Mouse (Mus musculus) frontal cortex, postnatal 14 days (tissue): ENCODE data around the gene Siglece.
"Not testable (repeated sequence)": the region's sequence is repeated elsewhere in the genome, so short reads cannot be mapped to it uniquely, and the experiment has no call there.

ENCODE experiments used
- DNase-seq, 2 experiments: peaks; one replicate each; pipeline ENCODE4 v3.0.0; 2022; ENCODE audit warnings: low spot score in 2 of 2

Gene Siglece

DNA sequence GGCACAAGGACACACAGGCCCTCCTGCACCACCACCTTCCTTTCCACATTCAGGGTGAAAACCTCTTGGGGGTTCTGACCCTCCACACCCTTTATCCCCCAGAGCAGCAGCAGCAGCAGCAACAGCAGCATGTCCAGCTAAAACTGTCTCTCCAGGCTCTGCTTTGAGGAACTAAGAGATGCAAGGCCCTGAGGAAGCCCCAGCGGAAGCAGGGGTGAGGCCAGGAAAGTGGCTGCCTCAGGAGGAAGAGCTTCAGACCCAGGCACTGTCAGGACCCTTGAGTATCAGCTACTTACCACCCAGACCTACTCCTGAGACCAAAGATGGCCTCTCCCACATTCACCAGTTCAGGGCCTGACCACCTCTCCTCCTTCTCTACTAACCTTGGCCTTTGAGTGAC is at the start of gene Siglece:
Gene Siglece, minus strand, starts transcription at position 160 of the 400 bp plus-strand sequence.
- DNase-seq, result no peak

DNA sequence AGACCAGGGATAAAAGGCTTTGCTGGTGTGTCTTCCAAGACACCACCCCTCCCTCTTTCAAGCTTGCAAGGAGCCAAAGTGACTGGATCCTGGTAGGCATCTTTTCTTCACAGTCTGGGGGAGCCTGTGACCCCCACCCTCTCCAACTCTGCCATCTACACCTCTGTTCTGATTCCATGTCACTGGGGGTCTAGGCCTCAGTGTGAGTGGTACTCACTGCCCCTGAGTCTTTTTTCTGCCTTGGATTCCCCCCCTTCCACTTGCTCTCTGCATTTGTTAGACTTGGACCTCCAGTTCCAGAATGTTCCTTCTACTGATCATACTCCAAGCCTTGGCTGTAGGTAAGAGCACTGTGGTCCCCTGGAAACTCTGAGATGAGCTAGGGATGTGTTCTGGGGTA is 30.2 kb upstream of the Siglece start, which contains the start of gene Klk14:
Gene Klk14, plus strand, starts transcription at position 301 of the 400 bp plus-strand sequence.
- no peak for DNase-seq

DNA sequence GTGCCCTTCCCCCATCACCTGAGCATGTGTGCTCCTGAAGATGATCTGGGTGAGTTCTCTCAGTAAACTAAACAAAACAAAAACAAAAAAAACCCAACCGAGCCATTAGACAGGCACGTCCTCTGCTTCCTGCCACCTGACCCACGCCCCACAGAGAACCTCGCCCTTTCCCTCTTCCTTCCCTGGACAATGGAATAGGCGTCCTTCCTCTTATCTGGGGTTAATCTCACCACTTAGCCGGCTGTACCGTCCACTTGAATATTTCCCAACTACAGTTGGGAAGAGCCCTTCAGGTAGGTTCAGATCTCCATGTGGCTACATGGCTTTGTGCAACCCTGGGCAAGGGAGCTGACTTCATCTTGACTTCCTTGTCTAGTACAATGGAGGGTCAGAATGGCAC is 25.1 kb upstream of the Siglece start:
- DNase-seq, result no peak

DNA sequence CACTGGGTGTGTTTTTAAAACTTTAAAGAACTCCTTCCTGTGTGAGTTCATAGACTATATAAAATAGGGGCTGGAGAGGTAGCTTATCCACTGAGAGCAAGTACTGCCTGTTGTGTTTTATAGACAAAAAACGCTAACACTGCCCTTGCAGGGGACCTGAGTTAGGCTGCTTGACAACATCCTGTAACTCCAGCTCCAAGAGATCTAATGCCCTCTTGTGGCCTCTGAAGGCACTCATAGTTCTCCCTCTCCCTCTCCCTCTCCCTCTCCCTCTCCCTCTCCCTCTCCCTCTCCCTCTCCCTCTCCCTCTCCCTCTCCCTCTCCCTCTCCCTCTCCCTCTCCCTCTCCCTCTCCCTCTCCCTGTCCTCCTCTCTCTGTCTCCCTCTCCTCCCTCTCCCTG is 22.6 kb upstream of the Siglece start:
- not testable (repeated sequence) for DNase-seq

DNA sequence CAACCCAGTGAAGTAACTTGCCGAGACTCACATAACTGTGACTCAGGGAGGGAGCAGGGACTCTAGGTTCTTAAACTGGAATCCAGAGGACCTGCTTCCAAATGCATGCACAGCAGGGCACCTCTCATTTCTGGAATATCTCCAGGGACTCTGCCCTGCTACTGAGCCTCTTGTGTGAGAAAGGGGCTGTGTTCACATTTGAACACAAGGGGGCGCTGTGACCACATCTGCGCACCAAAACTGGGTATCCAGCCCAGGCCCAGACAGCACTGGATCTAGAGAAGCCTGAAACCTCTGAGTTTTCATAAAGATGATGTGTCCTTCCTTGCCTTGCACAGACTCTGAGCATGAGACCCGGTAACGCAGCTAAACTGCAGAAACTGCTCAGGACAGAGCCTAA is 21.0 kb upstream of the Siglece start:
- DNase-seq, result peak in 1 of 2 experiments; percentile 63

DNA sequence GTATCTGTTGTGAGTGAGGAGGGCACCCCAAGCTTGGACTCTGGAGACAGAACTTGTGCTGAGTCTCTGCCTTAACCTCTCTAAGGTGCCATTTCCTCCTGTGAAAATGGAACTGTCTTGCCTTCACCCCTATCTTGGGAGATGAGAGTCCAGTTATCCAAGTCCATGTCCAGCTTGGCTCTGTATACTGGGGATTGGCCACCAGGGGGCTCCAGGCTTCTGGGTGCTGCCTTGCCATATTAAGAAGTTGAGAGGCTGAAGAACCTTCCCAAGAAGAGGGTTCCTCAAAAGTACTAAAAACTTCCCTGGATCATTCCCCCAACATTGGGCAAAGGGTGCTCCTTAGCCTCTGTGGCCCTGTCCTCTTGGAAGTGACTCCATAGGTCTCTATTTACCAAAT is 18.6 kb upstream of the Siglece start:
- DNase-seq, result no peak

DNA sequence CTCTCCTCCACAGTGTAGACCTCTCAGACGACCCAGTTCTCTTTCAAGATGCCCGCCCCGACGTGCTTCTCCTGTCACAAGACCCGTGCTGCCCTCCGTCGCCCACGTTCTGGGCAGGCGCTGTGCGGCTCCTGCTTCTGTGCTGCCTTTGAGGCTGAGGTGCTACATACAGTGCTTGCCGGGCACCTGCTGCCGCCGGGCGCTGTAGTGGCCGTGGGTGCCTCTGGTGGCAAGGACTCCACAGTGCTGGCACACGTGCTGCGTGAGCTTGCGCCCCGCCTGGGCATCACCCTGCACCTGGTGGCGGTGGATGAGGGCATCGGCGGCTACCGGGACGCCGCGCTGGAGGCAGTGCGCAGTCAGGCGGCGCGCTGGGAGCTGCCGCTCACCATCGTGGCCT is 15.1 kb upstream of the Siglece start:
- no peak for DNase-seq

DNA sequence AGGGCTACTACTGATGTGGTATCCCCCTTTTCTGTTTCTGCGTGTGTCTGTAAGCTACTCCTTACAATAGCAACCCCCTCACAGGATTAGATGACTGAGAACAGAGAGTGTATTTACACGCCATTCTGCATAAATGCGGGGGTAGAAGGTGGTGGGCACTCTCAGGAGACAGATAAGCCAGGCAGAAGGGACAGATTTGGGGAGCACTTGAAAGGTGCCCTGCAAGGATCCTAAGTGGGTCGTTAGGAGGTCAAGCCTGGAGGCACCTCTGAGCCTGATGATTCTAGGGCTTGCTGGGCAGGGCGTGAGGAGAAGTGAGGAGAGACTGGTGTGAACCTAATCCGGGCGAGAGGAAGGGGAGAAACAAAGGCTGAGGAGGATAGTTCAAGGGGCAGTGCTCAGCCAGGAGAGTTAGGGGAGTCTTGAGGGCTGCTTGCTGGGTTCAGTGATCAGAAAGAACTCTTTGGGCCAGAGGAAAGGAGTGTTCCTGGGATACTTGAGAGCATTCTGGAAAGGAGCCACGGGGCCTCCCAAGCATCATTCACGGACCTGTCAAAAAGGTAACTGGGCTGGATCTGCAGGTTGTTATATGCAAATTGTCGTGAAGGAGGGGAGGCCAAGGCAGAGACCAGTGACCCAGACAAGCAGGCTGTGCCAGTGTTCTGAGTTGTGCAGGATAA is 12.8 kb upstream of the Siglece start:
- no peak for DNase-seq

DNA sequence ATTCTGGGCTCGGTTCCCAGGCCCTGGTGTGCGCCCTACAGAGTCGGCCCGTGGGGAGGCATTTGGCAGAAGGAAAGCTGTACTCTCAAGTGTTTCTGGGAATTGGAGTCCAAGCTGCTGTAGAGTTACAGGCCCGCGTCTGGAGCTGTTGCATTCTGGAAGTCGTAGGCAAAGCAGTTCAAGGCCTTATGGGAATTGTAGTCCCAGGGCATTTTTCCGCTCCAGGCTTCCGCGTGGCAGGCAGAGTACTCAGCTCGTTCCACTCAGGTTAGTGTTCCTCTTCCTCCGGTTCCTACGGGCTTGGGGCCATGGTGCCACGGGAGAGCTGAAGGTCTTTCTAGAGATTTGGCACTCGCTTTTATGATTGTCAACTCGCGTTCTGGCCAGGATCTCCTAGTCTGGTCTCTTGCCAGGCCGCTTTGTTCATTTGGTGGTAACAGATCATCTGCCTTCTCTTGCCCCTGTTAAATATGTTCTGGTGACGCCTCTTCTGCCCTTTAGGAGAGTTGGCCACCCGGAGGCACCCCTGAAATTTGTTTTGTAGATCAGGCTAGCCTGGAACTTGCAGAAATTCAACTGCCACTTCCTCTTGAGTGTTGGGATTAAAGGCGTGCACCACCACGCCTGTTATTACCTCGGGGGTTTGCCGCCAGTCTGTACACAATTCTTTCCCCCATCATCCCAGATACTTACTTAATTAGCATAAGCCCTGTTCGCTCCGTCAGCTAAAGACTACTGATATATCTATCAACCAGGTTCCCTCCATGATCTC is 12.0 kb upstream of the Siglece start, which contains the start of gene Ctu1:
Gene Ctu1, plus strand, starts transcription at position 208 of the 772 bp plus-strand sequence.
- DNase-seq, result peak; percentile 87 to 91

DNA sequence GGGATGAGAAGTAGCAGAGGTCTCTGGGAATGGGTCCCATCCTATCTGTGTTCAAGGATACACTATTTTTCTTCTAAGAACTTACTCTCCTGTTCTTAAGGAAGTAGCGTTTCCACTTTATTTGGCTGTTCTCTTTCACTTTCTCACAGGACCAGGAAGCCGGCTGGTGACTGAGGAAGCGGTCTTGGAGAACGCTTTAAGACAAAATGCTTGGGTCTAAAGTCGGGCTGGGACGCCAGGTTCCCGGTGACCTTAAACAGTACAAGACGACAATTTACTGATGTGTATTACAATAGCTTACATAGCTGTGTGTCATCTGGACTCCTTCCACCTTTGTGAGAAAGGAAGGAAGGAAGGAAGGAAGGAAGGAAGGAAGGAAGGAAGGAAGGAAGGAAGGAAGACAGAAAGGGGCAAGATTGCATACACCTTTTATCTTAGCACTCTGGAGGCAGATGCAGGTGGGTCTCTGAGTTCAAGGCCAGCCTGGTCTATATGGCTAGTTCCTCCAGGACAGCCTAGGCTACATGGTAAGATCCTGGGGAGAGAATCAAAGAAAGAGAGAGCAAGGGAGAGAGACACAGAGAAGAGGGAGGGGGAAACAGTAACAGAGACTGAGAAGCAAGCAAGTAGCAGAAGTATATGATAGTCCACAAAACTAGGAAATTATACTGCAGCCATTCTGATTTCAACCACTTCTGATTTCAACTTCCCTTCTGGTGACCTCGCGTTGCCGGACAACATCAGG is 11.3 kb upstream of the Siglece start:
- DNase-seq, result no peak

DNA sequence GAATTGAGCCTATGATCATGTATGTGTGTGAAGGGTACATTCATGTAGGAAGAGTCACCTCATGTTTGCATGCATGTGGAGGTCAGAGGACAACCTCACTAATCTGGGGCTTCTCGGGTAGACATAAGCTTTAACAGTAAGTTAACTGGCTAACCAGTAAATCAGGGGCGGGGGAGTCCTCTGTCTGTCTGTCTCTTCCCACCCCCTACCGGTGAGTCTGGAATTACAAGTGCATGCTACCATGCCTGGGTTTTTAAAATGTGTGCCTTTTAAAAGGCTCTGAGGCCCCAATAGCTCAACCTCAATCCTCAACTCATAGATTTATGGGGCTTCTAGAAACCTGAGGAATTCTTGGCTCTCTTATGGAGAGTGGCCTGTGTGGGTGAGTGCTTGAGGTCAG is 8.6 kb upstream of the Siglece start:
- no peak for DNase-seq

DNA sequence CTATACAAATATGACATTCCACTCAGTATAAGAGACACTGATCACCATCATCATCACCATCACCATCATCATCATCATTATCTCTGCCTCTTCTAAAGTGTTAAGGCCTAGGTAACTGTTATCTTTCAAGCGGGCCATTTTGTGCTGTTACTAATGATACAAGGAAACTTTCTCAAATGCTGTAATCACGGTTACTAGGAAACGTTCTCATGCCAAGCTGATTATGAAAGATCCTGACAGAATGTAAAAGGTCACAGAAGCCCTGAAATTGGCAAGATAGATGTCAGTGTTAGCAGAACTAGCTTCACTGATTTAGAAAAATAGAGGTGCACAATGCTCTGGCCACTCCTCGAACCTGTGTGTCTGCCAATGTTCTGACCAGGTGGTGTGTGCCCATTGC is 7.3 kb upstream of the Siglece start:
- not testable (repeated sequence) for DNase-seq

DNA sequence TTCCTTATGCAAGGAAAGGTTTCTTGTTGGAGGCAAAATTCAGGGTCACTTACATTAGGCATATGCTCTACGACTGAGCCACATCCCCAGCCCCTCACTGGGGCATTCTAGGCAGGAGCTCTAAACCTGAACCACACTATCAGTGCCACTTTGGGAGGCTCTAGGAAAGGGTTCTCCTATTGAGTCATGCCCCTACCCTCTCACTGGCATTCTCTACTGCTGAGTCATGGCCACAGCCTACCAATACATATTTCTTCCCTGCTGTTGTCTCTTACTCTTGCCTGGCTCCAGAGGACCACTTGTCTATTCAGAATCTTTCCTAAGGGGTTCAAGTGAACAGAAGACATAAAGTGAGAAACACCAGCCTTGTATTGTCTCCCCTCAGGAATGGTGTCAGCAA is 2.8 kb upstream of the Siglece start:
- no peak for DNase-seq

DNA sequence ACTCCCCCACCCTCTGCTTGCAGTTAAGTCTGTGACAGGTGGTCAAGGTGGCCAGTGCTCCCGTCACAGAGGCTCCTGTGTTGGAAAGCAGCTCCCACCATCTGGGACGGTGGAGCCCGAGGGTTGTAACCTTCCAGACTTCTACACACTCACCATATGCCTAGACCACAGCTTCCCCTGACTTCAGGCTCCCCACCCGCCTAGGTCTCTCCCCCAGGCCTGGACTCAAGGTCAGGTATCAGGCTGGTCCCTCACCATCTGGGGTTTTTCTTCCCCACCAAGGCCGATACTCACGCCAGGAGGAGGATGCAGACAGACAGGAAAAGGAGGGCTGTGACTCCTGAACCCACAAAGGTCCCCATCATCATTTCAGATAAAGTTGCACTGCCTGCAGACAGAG is 3.7 kb downstream of the Siglece start:
- DNase-seq, result no peak

DNA sequence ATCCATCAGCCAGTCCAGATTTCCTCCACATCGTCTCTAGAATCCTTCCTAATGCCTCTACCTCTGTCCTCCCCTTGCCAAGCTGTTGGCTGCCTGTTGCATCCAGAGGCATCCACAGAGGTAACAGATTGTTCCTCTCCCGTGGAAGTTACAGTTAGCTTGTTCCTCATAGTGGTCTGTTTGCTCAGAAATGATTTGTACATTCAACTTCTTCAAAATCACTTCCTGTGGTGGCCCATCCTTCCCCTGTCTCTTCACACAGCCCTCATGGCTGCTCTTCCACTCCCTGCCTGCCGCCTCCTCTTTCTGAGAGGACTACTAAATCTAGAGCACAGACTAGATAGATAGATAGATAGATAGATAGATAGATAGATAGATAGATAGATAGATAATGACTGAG is 5.4 kb downstream of the Siglece start:
- no peak for DNase-seq

DNA sequence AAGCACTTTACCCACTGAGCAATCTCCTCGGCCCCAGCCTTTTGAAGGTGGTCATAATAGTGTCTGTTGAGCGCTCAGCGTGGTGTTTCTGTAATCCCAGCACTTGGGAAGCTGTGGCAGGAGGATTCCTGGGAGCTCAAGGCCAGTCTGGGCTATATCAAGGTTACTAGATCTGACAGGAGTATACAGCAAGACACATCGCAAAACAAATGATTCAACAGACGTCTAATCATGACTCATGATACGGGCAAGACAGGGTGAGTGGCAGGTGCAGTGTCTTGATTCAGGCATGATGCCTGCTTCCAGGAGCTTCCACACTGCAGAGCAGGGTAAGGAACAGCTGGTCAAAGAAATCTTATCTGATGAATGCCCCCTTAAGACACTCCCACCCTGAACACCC is 7.3 kb downstream of the Siglece start:
- DNase-seq, result no peak

DNA sequence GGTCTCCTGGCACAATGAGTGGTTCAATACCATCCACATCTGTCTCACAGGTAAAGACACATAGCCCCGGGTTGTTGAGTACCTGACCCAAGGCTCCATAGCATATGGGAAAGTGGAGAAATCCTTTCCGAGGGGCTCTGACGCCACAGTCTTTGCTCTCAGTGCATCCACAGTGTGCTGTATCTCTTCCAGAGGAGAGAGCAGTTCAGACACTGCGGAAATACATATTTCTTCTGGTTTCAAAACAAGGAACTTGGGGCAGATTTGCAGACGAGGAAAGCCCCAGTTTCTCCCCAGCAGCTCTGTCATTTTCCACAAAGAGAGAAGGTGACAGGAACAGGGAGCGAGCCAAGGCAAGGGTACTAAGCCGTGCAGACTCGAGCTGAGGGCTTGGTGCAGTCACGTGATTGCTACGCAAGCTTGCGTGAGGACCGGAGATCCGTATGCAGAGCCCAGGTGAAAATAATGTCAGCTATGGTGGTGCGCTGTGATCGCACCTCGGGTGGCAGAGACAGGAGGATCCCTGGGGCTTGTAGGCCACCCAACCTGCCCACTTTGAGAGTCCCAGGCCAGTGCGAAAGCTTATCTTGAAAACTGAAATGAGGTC is 16.8 kb downstream of the Siglece start:
- DNase-seq, result no peak

DNA sequence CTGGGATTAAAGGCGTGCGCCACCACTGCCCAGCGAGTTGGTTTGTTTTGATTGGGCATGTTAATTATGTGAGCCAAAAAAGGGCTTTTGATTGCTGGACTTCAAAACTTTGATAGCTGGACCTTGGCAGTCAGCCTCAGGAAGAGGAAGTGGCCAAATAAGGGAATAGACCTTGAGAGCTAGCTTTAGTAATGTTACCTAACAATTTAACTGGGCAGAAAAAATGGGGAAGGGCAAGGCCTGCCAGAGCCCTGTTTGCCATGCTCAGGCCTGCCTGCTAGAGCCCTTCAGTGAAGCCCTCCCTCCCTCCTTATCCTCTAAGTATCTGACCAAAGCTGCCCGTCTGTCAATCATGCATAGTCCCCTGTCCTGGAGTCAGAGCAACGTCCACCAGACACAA is 17.4 kb downstream of the Siglece start:
- no peak for DNase-seq

DNA sequence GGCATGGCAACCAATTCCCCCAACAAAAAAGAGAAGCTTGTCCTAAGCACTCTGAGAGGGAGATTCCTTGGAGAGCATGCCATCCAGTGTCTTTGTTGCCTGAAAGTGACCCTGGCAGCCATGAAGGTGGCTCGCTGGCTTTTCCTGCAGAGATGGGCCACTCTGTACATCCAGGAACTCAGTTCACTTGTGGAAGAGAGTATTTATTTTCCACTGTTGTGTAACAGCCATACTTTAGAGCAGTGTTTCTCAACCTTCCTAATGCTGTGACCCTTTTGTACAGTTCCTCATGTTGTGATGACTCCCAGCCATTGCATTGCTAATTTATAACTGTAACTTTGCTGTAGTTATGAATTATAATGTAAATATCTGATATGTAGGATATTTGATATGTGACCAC is 22.8 kb downstream of the Siglece start:
- DNase-seq, result no peak

DNA sequence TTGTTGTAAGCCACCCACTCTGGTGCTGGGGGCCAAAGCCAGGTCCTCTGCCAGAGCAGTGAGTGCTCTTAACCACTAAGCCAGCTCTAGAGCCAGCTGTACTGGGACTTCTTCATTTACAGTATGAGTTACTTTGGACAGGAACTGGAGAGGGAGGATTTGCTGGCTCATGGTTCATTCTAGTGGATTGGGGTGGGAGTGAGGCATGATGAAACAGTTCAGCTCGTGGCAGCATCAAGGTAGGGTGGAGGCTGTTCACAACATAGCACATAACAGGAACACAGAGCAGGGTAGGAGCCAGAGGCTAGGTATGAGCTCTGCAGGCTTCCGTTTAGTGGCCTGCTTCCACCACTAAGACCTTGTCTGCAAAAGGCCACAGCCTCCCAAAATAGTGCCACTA is 23.8 kb downstream of the Siglece start:
- no peak for DNase-seq

DNA sequence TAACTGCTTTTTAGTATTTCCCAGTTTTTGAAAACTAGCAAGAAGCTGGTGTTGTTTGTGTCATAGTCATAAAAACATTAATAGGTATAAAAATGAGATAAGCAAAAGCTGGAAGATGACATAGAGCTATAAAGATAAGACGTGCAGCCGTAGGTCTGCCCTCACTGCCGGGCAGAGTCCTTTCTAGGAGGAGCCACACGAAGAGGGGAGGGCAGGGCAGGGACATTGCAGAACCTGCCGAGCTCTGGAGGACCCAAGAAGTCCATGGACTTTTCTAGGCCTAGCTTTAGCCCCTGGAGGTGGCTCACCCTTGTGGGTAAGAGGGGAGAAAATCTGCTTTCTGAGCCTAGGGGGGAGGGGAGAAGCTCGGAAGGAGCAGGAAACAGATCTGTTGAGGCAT is 25.5 kb downstream of the Siglece start, which contains the start of gene Ceacam18:
Gene Ceacam18, plus strand, starts transcription at position 208 of the 400 bp plus-strand sequence.
- DNase-seq, result no peak

DNA sequence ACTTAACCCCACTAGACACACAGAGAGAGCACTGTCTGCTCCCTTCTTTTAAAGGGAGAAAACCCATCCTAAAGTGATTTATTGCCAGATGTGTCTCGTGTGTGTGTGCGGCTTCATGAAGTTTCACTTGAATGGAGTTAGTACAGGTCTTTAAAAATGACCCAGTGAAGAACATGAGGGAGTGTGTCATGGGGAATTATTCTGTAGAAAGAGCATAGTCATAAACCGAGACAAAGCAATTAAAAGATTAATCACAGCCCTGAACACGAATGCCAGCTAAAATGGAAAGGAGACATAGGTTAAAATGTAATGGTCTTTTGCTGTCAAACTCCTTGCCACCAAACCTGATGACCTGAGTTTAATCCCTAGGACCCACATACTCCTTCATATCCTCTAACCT is 26.0 kb downstream of the Siglece start:
- no peak for DNase-seq
